Mouse (Mus musculus) midbrain, embryonic 10.5 days (tissue): Measurements from ENCODE around the gene Morn5. TPM values are rescaled to one million over a fixed set of nuclear protein-coding genes. Genes with fewer than 3 reads are reported as not detected.

Source experiments
- polyA plus RNA-seq: library from polyadenylated mRNA; unstranded; fragments of >200 nt; fragmentation: Nextera tagmentation; extraction: Ambion mirVana; gene quantifications from 2 replicates; pipeline ENCODE4 v1.2.1, GENCODE M21; 2016

Morn5 gene
- polyA plus RNA-seq, 1 experiment from 2014 or later = 0.35 TPM

Other genes starting within 250 kb of the Morn5 start
- 0.74 and 0.92 TPM in 2 replicates for gene Ttll11, start 69.5 kb upstream of the Morn5 start, polyA plus RNA-seq
- 193 and 202 TPM in 2 replicates for gene Ndufa8, start 52 bp upstream of the Morn5 start, polyA plus RNA-seq
- gene Lhx6, start 56.0 kb downstream of the Morn5 start, polyA plus RNA-seq = 1.2 and 1.6 TPM in 2 replicates
- 25.6 and 30.1 TPM in 2 replicates for gene Mrrf, start 86.9 kb downstream of the Morn5 start, polyA plus RNA-seq
- gene Rbm18, start 87.3 kb downstream of the Morn5 start, polyA plus RNA-seq = 80.8 and 95.4 TPM in 2 replicates
- gene Ptgs1, start 181.0 kb downstream of the Morn5 start, polyA plus RNA-seq = 3.6 and 4.7 TPM in 2 replicates